Mouse (Mus musculus) liver, embryonic 14.5 days (tissue): ENCODE measurements around the gene Lss. TPM values are rescaled to one million over a fixed set of nuclear protein-coding genes. Genes with fewer than 3 reads are reported as not detected.

Source experiments
- ATAC-seq: fragments of 200-750 bp; cut with Nextera tagmentation; 2 replicates; pipeline ENCODE4 v1.8.0; 2017; ENCODE audit warnings: moderate number of reproducible peaks, mild to moderate bottlenecking, moderate library complexity; ENCODE audit not compliant: insufficient read depth
- DNase-seq, 3 experiments: peaks; one replicate each; pipeline ENCODE4 v3.0.0-alpha.2; 2012 to 2013; ENCODE audit warnings: low read depth in 3 of 3, low spot score in 3 of 3
- H3K27ac ChIP-seq: fragments of 300-500 bp; sonication (generic); 2 replicates; pipeline ENCODE4 v1.5.1; 2014; ENCODE audit warnings: moderate library complexity, mild to moderate bottlenecking, control low read depth, inconsistent platforms
- H3K27me3 ChIP-seq: fragments of 300-500 bp; sonication (generic); 2 replicates; pipeline ENCODE4 v1.6.1; 2014; ENCODE audit warnings: mild to moderate bottlenecking, low read length, moderate library complexity; ENCODE audit not compliant: control insufficient read depth, insufficient read depth
- H3K36me3 ChIP-seq: fragments of 300-500 bp; sonication (generic); replicated peaks from 2 replicates; pipeline ENCODE4 v1.6.1; 2014; ENCODE audit warnings: low read depth; ENCODE audit not compliant: control insufficient read depth, insufficient read depth
- H3K4me1 ChIP-seq, 2 experiments: fragments of 200-500 bp in 1 of 2; fragments of 300-500 bp in 1 of 2; sonication (generic) in 1 of 2; replicated peaks; 2 replicates each; pipeline ENCODE4 v1.6.1; 2012 to 2014; ENCODE audit warnings: antibody characterized with exemption in 1 of 2, inconsistent platforms in 1 of 2, low read length in 1 of 2; ENCODE audit not compliant: control insufficient read depth in 2 of 2, insufficient read depth in 2 of 2
- H3K4me2 ChIP-seq: fragments of 300-500 bp; sonication (generic); 2 replicates; pipeline ENCODE4 v1.6.1; 2014; ENCODE audit warnings: low read depth, mild to moderate bottlenecking, control low read depth, moderate library complexity
- H3K4me3 ChIP-seq, 2 experiments: fragments of 200-500 bp in 1 of 2; fragments of 300-500 bp in 1 of 2; sonication (generic) in 1 of 2; 2 replicates each; pipeline ENCODE4 v1.5.1; 2012 to 2014; ENCODE audit warnings: low read depth in 2 of 2, low read length in 2 of 2, mild to moderate bottlenecking in 2 of 2, control low read depth in 1 of 2, inconsistent platforms in 1 of 2, moderate library complexity in 1 of 2; ENCODE audit not compliant: insufficient read depth in 1 of 2
- H3K9ac ChIP-seq: fragments of 300-500 bp; sonication (generic); replicated peaks from 2 replicates; pipeline ENCODE4 v1.6.1; 2014; ENCODE audit warnings: mild to moderate bottlenecking, control low read depth, moderate library complexity
- H3K9me3 ChIP-seq: fragments of 300-500 bp; sonication (generic); 2 replicates; pipeline ENCODE4 v1.6.1; 2016; ENCODE audit warnings: low read length, mixed read lengths; ENCODE audit not compliant: control insufficient read depth
- CTCF ChIP-seq: IDR thresholded peaks from 2 replicates; pipeline ENCODE4 v1.5.1; 2016; ENCODE audit warnings: antibody characterized with exemption, low read depth, control low read depth
- EP300 ChIP-seq: IDR thresholded peaks from 2 replicates; pipeline ENCODE4 v1.6.1; 2016; ENCODE audit warnings: antibody characterized with exemption, low read depth
- WGBS: fragments of 180-500 bp; shearing (Covaris S2); extraction: QIAGEN DNeasy Blood & Tissue Kit; methylation state at CpG from one replicate; pipeline ENCODE4 v1.1.7; 2014; ENCODE audit not compliant: insufficient replicate concordance; 5-methylcytosine and 5-hydroxymethylcytosine counted together
- polyA plus RNA-seq, 2 experiments: library from polyadenylated mRNA; depleted of rRNA in 1 of 2; stranded (reverse) in 1 of 2; unstranded in 1 of 2; fragments of >200 nt; fragmentation: Nextera tagmentation in 1 of 2; extraction: Ambion mirVana in 1 of 2; gene quantifications; 2 replicates each; pipeline versions ENCODE4 v1.2.1 to v1.2.3; 2012 to 2014

Lss gene
- polyA plus RNA-seq (2012; rRNA removed) (26.0 and 31.7 TPM in 2 replicates), polyA plus RNA-seq (2014; fragmentation: Nextera tagmentation; extraction: Ambion mirVana) (45.2 and 46.6 TPM in 2 replicates)

GRCm38 (mm10) chr10:76531375-76531774, at the start of gene Lss:
Lss (plus strand) TSS chr10:76531588.
- peak within 1 kb of the TSS; percentile 66 to 71 for H3K4me3 ChIP-seq
- no peaks in the 10 kb centered on the region for H3K9me3 ChIP-seq
- H3K27me3 ChIP-seq: no peaks in the 10 kb centered on the region
- WGBS: under 1% methylated on average over 37 of the region's 37 CpGs
- ATAC-seq (peak; percentile 99), DNase-seq (peak; percentile 88 to 91 (median 89))
- H3K27ac ChIP-seq: peak within 1 kb of the TSS; percentile 28; the same call in 1 of the 2 replicates
- peak within 1 kb of the TSS; percentile 98 for H3K4me2 ChIP-seq
- H3K9ac ChIP-seq: peak within 1 kb of the TSS; percentile 73
- 0 out of 2 replicates have a peak, but pooled peaks have one; percentile 34 for TF ChIP-seq CTCF
- TF ChIP-seq EP300: no peak
- H3K4me1 ChIP-seq: peaks cover 0 to 7% of the 10 kb centered on the region in 2 experiments; a peak in 3 of 4 replicates
- peaks cover 5% of the 10 kb centered on the region for H3K36me3 ChIP-seq

- H3K36me3 ChIP-seq: peaks cover 17% of the 10 kb centered on the region
- H3K27ac ChIP-seq: no peak overlapping the region
Observed at GRCm38 (mm10) chr10:76486302-76486701, 45.1 kb upstream of the Lss start.

GRCm38 (mm10) chr10:76488265-76488664, 43.1 kb upstream of the Lss start:
- no peaks in the 10 kb centered on the region for H3K9me3 ChIP-seq
- no peak overlapping the region for H3K4me2 ChIP-seq
- H3K27ac ChIP-seq: no peak overlapping the region
- H3K9ac ChIP-seq: no peak overlapping the region
- WGBS: 22% methylated on average over 8 of the region's 8 CpGs
- ATAC-seq: peak; percentile 75
- H3K36me3 ChIP-seq: peaks cover 13% of the 10 kb centered on the region
- TF ChIP-seq CTCF: no peak
- TF ChIP-seq EP300: no peak
- peaks cover 0 to 7% of the 10 kb centered on the region in 2 experiments; a peak in 2 of 4 replicates for H3K4me1 ChIP-seq
- H3K27me3 ChIP-seq: no peaks in the 10 kb centered on the region
- DNase-seq: peak in 1 of 3 experiments; percentile 11
- no peak overlapping the region for H3K4me3 ChIP-seq

More at GRCm38 (mm10) chr10:76486302-76486701, 45.1 kb upstream of the Lss start:
- H3K4me3 ChIP-seq: no peak overlapping the region
- no peak overlapping the region for H3K9ac ChIP-seq
- H3K4me2 ChIP-seq: no peak overlapping the region
- DNase-seq: no peak
- H3K4me1 ChIP-seq: peaks cover 0 to 4% of the 10 kb centered on the region in 2 experiments; a peak in 1 of 4 replicates
- 48% methylated on average over 2 of the region's 2 CpGs for WGBS
- TF ChIP-seq EP300: no peak
- no peak for ATAC-seq
- H3K27me3 ChIP-seq: no peaks in the 10 kb centered on the region
- H3K9me3 ChIP-seq: no peaks in the 10 kb centered on the region

- H3K36me3 ChIP-seq: peaks cover 14% of the 10 kb centered on the region
- H3K4me1 ChIP-seq: peaks cover 0 to 12% of the 10 kb centered on the region in 2 experiments; a peak in 2 of 4 replicates
- H3K4me3 ChIP-seq: no peak overlapping the region
- H3K9me3 ChIP-seq: no peaks in the 10 kb centered on the region
- no peak for DNase-seq
- no peak for TF ChIP-seq CTCF
- TF ChIP-seq EP300: no peak
- no peak for ATAC-seq
- no peak overlapping the region for H3K4me2 ChIP-seq
- no peaks in the 10 kb centered on the region for H3K27me3 ChIP-seq
- WGBS: 60% methylated on average over 15 of the region's 15 CpGs
- no peak overlapping the region for H3K27ac ChIP-seq
- H3K9ac ChIP-seq: no peak overlapping the region
Observed at GRCm38 (mm10) chr10:76489205-76489604, 42.2 kb upstream of the Lss start.

GRCm38 (mm10) chr10:76493527-76493926, 37.9 kb upstream of the Lss start:
- Histone ChIP-seq H3K27ac (no peak overlapping the region), H3K9me3 (no peaks in the 10 kb centered on the region), H3K4me3 (no peak overlapping the region), H3K4me1 (peaks cover 0 to 13% of the 10 kb centered on the region in 2 experiments; a peak in 2 of 4 replicates), H3K9ac (no peak overlapping the region), H3K36me3 (peaks cover 19% of the 10 kb centered on the region), H3K4me2 (no peak overlapping the region), H3K27me3 (no peaks in the 10 kb centered on the region)
- TF ChIP-seq EP300 (no peak), CTCF (peak; percentile 39; the same call in 1 of the 2 replicates)
- ATAC-seq (peak; percentile 79), DNase-seq (peak; percentile 36 to 37 (median 36))
- 28% methylated on average over 1 of the region's 1 CpGs for WGBS
